Comparison of ENCODE assay signal across 9 mouse cellular contexts in genomic region chr2:34031001-34031412, GRCm38 (mm10).
DNase-seq lines count a peak whose midpoint lies in the region; ATAC-seq and TF ChIP-seq lines count a peak whose summit lies in the region.
"Had no signal": no experiment of that assay in that cellular context is flagged by ENCODE, and none has a peak within 500 bp of the region (broad histone marks: within the 10 kb centered on the region; RNA-seq: fewer than 3 reads in every experiment).

No protein-coding gene starts in this region.

- H3K4me3 ChIP-seq in heart, embryonic 11.5 days (ENCODE audit: low read depth, low read length) = no peak overlapping the region
- H3K4me3 ChIP-seq in neural tube, embryonic 13.5 days = no peak overlapping the region
- no peak overlapping the region for H3K4me3 ChIP-seq in neural tube, embryonic 15.5 days (replicated peaks)
- no peak overlapping the region for H3K4me3 ChIP-seq in hindbrain, embryonic 11.5 days (ENCODE audit: low read depth, low read length)
- no peak overlapping the region for H3K4me3 ChIP-seq in midbrain, postnatal 0 days (ENCODE audit: low read depth, low read length)

- H3K36me3 ChIP-seq in heart, embryonic 11.5 days (ENCODE audit: control insufficient read depth, insufficient read depth, low read length) = no peaks in the 10 kb centered on the region
- no peaks in the 10 kb centered on the region for H3K36me3 ChIP-seq in neural tube, embryonic 13.5 days
- H3K36me3 ChIP-seq in neural tube, embryonic 15.5 days = no peaks in the 10 kb centered on the region
- H3K36me3 ChIP-seq in hindbrain, embryonic 11.5 days (ENCODE audit: control insufficient read depth, insufficient read depth, low read length) = no peaks in the 10 kb centered on the region
- H3K36me3 ChIP-seq in midbrain, postnatal 0 days (ENCODE audit: insufficient read depth, low read length) = no peaks in the 10 kb centered on the region

- no peak for DNase-seq in heart, adult 8-10 months (ENCODE audit: low spot score)
- DNase-seq in hindbrain, embryonic 11.5 days (ENCODE audit: low spot score) = no peak
- no peak for DNase-seq in midbrain, postnatal 0 days (ENCODE audit: low spot score)
- DNase-seq in embryo, embryonic 10 days (ENCODE audit: low spot score) = no peak
- DNase-seq in layer of hippocampus, adult 11-12 months (ENCODE audit: low spot score) = no peak

- H3K9me3 ChIP-seq in heart, embryonic 11.5 days (replicated peaks; ENCODE audit: control insufficient read depth, low read length) = no peaks in the 10 kb centered on the region
- H3K9me3 ChIP-seq in neural tube, embryonic 13.5 days = no peaks in the 10 kb centered on the region
- H3K9me3 ChIP-seq in neural tube, embryonic 15.5 days (replicated peaks) = no peaks in the 10 kb centered on the region
- no peaks in the 10 kb centered on the region for H3K9me3 ChIP-seq in hindbrain, embryonic 11.5 days (ENCODE audit: control insufficient read depth, low read length)
- H3K9me3 ChIP-seq in midbrain, postnatal 0 days (ENCODE audit: low read length) = no peaks in the 10 kb centered on the region

- no peak overlapping the region; the same call in 1 of the 2 replicates for H3K27ac ChIP-seq in heart, embryonic 11.5 days (ENCODE audit: low read depth, low read length)
- H3K27ac ChIP-seq in neural tube, embryonic 13.5 days (replicated peaks) = peak overlapping the region; percentile 56
- no peak overlapping the region; the same call in 1 of the 2 replicates for H3K27ac ChIP-seq in neural tube, embryonic 15.5 days (replicated peaks)
- 0 out of 2 replicates have a peak overlapping the region, but pooled peaks have one; percentile 48 for H3K27ac ChIP-seq in hindbrain, embryonic 11.5 days (ENCODE audit: low read depth, low read length)
- H3K27ac ChIP-seq in midbrain, postnatal 0 days (ENCODE audit: low read depth, low read length) = peak overlapping the region; percentile 43; the same call in 1 of the 2 replicates

- H3K4me1 ChIP-seq in heart, embryonic 11.5 days (ENCODE audit: control insufficient read depth, insufficient read depth, low read length) = peaks cover 18% of the 10 kb centered on the region
- peaks cover 51% of the 10 kb centered on the region for H3K4me1 ChIP-seq in neural tube, embryonic 13.5 days (replicated peaks)
- peaks cover 36% of the 10 kb centered on the region for H3K4me1 ChIP-seq in neural tube, embryonic 15.5 days
- peaks cover 8% of the 10 kb centered on the region for H3K4me1 ChIP-seq in hindbrain, embryonic 11.5 days (replicated peaks; ENCODE audit: control insufficient read depth, insufficient read depth, low read length)
- peaks cover 18% of the 10 kb centered on the region for H3K4me1 ChIP-seq in midbrain, postnatal 0 days (ENCODE audit: insufficient read depth, low read length)

- H3K27me3 ChIP-seq in heart, embryonic 11.5 days (ENCODE audit: control insufficient read depth, insufficient read depth, low read length) = no peaks in the 10 kb centered on the region
- no peaks in the 10 kb centered on the region for H3K27me3 ChIP-seq in neural tube, embryonic 13.5 days
- no peaks in the 10 kb centered on the region for H3K27me3 ChIP-seq in neural tube, embryonic 15.5 days (replicated peaks)
- H3K27me3 ChIP-seq in hindbrain, embryonic 11.5 days (ENCODE audit: control insufficient read depth, insufficient read depth, low read length) = no peaks in the 10 kb centered on the region
- no peaks in the 10 kb centered on the region for H3K27me3 ChIP-seq in midbrain, postnatal 0 days (ENCODE audit: insufficient read depth, low read length)

- no peak for TF ChIP-seq CTCF in midbrain, postnatal 0 days (IDR thresholded peaks at IDR 0.05)

- ATAC-seq in heart, embryonic 11.5 days (replicated peaks; ENCODE audit: insufficient number of reproducible peaks, low FRiP score, low TSS enrichment) = no peak
- ATAC-seq in neural tube, embryonic 13.5 days (ENCODE audit: low read depth) = no peak
- no peak for ATAC-seq in neural tube, embryonic 15.5 days (ENCODE audit: low FRiP score)
- no peak for ATAC-seq in hindbrain, embryonic 11.5 days (ENCODE audit: low FRiP score)
- ATAC-seq in midbrain, postnatal 0 days (ENCODE audit: low FRiP score) = no peak
- ATAC-seq: CD4-positive, CD25-positive, alpha-beta regulatory T cell, adult 4 months had no signal

- peak overlapping the region; percentile 55 for H3K4me2 ChIP-seq in heart, embryonic 11.5 days
- no peak overlapping the region for H3K4me2 ChIP-seq in neural tube, embryonic 13.5 days
- no peak overlapping the region; the same call in 1 of the 2 replicates for H3K4me2 ChIP-seq in neural tube, embryonic 15.5 days
- H3K4me2 ChIP-seq in hindbrain, embryonic 11.5 days (replicated peaks; ENCODE audit: low read depth, low read length) = no peak overlapping the region
- H3K4me2 ChIP-seq in midbrain, postnatal 0 days (ENCODE audit: low read depth, low read length, poor library complexity, severe bottlenecking) = 0 out of 2 replicates have a peak overlapping the region, but pooled peaks have one; percentile 6

- 9% methylated on average over 11 of the region's 11 CpGs for WGBS in heart, embryonic 11.5 days (ENCODE audit: insufficient replicate concordance)
- WGBS in neural tube, embryonic 13.5 days = 25% methylated on average over 11 of the region's 11 CpGs
- 24% methylated on average over 11 of the region's 11 CpGs for WGBS in neural tube, embryonic 15.5 days
- WGBS in hindbrain, embryonic 11.5 days = 18% methylated on average over 11 of the region's 11 CpGs
- 10% methylated on average over 11 of the region's 11 CpGs for WGBS in midbrain, postnatal 0 days

- H3K9ac ChIP-seq in heart, embryonic 11.5 days (ENCODE audit: low read depth, low read length) = 0 out of 2 replicates have a peak overlapping the region, but pooled peaks have one; percentile 16
- no peak overlapping the region for H3K9ac ChIP-seq in neural tube, embryonic 13.5 days
- no peak overlapping the region for H3K9ac ChIP-seq in neural tube, embryonic 15.5 days (replicated peaks)
- no peak overlapping the region for H3K9ac ChIP-seq in hindbrain, embryonic 11.5 days (ENCODE audit: low read depth, low read length)
- no peak overlapping the region for H3K9ac ChIP-seq in midbrain, postnatal 0 days (replicated peaks; ENCODE audit: low read length, poor library complexity, severe bottlenecking)

Comparison
In these comparisons a context has a peak if more than half of its experiments do, and no peak if none do; other contexts are left out.
1. H3K27ac ChIP-seq: peak in neural tube, embryonic 13.5 days (single experiment), hindbrain, embryonic 11.5 days (single experiment) and midbrain, postnatal 0 days (single experiment); none in heart, embryonic 11.5 days (single experiment) and neural tube, embryonic 15.5 days (single experiment).
2. H3K4me2 ChIP-seq: peak in heart, embryonic 11.5 days (single experiment) and midbrain, postnatal 0 days (single experiment); none in neural tube, embryonic 13.5 days (single experiment), neural tube, embryonic 15.5 days (single experiment) and hindbrain, embryonic 11.5 days (single experiment).